Mouse (Mus musculus): Measurements from ENCODE around the gene Pttg1ip. TPM values are rescaled to one million over a fixed set of nuclear protein-coding genes. Genes with fewer than 3 reads are reported as not detected.
A peak's percentile ranks its signal among the peaks of the same experiment; 100 is the strongest.

Gene Pttg1ip
- polyA plus RNA-seq, 1 experiment: 223 TPM

GRCm38 (mm10) chr10:77604111-77604510 is 22.6 kb downstream of the Pttg1ip start:
- H3K4me1 ChIP-seq (ENCODE audit: control insufficient read depth, insufficient read depth, low read length): peaks cover 4% of the 10 kb centered on the region
- no peak for DNase-seq
- H3K4me3 ChIP-seq (replicated peaks; ENCODE audit: extremely low read depth, low read depth, low read length): no peak overlapping the region
- TF ChIP-seq CTCF (IDR thresholded peaks at IDR 0.05; ENCODE audit: insufficient read depth, low read length): peak; percentile 42; the same call in 1 of the 2 replicates
- TF ChIP-seq POLR2A (IDR thresholded peaks at IDR 0.05; ENCODE audit: borderline replicate concordance, extremely low read depth, low read depth, low read length): no peak
- WGBS: 89% methylated on average over 6 of the region's 6 CpGs

GRCm38 (mm10) chr10:77604958-77605357 is 23.4 kb downstream of the Pttg1ip start:
- H3K4me3 ChIP-seq (replicated peaks; ENCODE audit: extremely low read depth, low read depth, low read length): no peak overlapping the region
- 33% methylated on average over 5 of the region's 5 CpGs for WGBS
- DNase-seq: peak; percentile 41
- peaks cover 4% of the 10 kb centered on the region for H3K4me1 ChIP-seq (ENCODE audit: control insufficient read depth, insufficient read depth, low read length)
- TF ChIP-seq CTCF (IDR thresholded peaks at IDR 0.05; ENCODE audit: insufficient read depth, low read length): no peak
- TF ChIP-seq POLR2A (IDR thresholded peaks at IDR 0.05; ENCODE audit: borderline replicate concordance, extremely low read depth, low read depth, low read length): no peak

GRCm38 (mm10) chr10:77605368-77605767 is 23.8 kb downstream of the Pttg1ip start:
- DNase-seq: peak; percentile 38
- Histone ChIP-seq H3K4me3 (replicated peaks; ENCODE audit: extremely low read depth, low read depth, low read length) (no peak overlapping the region), H3K4me1 (ENCODE audit: control insufficient read depth, insufficient read depth, low read length) (peaks cover 4% of the 10 kb centered on the region)
- 16% methylated on average over 1 of the region's 1 CpGs for WGBS
- TF ChIP-seq CTCF (IDR thresholded peaks at IDR 0.05; ENCODE audit: insufficient read depth, low read length) (peak; percentile 17; the same call in 1 of the 2 replicates), POLR2A (IDR thresholded peaks at IDR 0.05; ENCODE audit: borderline replicate concordance, extremely low read depth, low read depth, low read length) (no peak)

GRCm38 (mm10) chr10:77605908-77606826 is 24.6 kb downstream of the Pttg1ip start, which contains the start of the genes Sumo3 and Gm49325:
Gene Sumo3 (plus strand): TSS chr10:77606097.
Gene Gm49325 (plus strand): TSS chr10:77606197.
- TF ChIP-seq POLR2A (IDR thresholded peaks at IDR 0.05; ENCODE audit: borderline replicate concordance, extremely low read depth, low read depth, low read length): peak; percentile 92; the same call in 1 of the 2 replicates
- TF ChIP-seq CTCF (IDR thresholded peaks at IDR 0.05; ENCODE audit: insufficient read depth, low read length): no peak
- peak within 1 kb of the TSS; percentile 88 for H3K4me3 ChIP-seq (replicated peaks; ENCODE audit: extremely low read depth, low read depth, low read length)
- peak; percentile 99 for DNase-seq
- peaks cover 4% of the 10 kb centered on the region for H3K4me1 ChIP-seq (ENCODE audit: control insufficient read depth, insufficient read depth, low read length)
- WGBS: 2% methylated on average over 118 of the region's 119 CpGs

GRCm38 (mm10) chr10:77606855-77607254 is 25.3 kb downstream of the Pttg1ip start:
- no peak for DNase-seq
- H3K4me1 ChIP-seq (ENCODE audit: control insufficient read depth, insufficient read depth, low read length): peaks cover 4% of the 10 kb centered on the region
- 13% methylated on average over 7 of the region's 7 CpGs for WGBS
- no peak for TF ChIP-seq CTCF (IDR thresholded peaks at IDR 0.05; ENCODE audit: insufficient read depth, low read length)
- TF ChIP-seq POLR2A (IDR thresholded peaks at IDR 0.05; ENCODE audit: borderline replicate concordance, extremely low read depth, low read depth, low read length): no peak
- peak overlapping the region; percentile 79 for H3K4me3 ChIP-seq (replicated peaks; ENCODE audit: extremely low read depth, low read depth, low read length)

- 41% methylated on average over 5 of the region's 5 CpGs for WGBS
- H3K4me3 ChIP-seq (replicated peaks; ENCODE audit: extremely low read depth, low read depth, low read length): no peak overlapping the region
Measured at GRCm38 (mm10) chr10:77607441-77607840, 25.9 kb downstream of the Pttg1ip start.

GRCm38 (mm10) chr10:77608589-77608988 is 27.1 kb downstream of the Pttg1ip start:
- Histone ChIP-seq H3K4me3 (replicated peaks; ENCODE audit: extremely low read depth, low read depth, low read length) (no peak overlapping the region), H3K4me1 (ENCODE audit: control insufficient read depth, insufficient read depth, low read length) (peaks cover 13% of the 10 kb centered on the region)
- no peak for DNase-seq
- 74% methylated on average over 8 of the region's 8 CpGs for WGBS
- TF ChIP-seq POLR2A (IDR thresholded peaks at IDR 0.05; ENCODE audit: borderline replicate concordance, extremely low read depth, low read depth, low read length) (no peak), CTCF (IDR thresholded peaks at IDR 0.05; ENCODE audit: insufficient read depth, low read length) (no peak)

More at GRCm38 (mm10) chr10:77607441-77607840, 25.9 kb downstream of the Pttg1ip start:
- peaks cover 4% of the 10 kb centered on the region for H3K4me1 ChIP-seq (ENCODE audit: control insufficient read depth, insufficient read depth, low read length)
- TF ChIP-seq POLR2A (IDR thresholded peaks at IDR 0.05; ENCODE audit: borderline replicate concordance, extremely low read depth, low read depth, low read length): no peak
- no peak for TF ChIP-seq CTCF (IDR thresholded peaks at IDR 0.05; ENCODE audit: insufficient read depth, low read length)
- no peak for DNase-seq

- TF ChIP-seq POLR2A (IDR thresholded peaks at IDR 0.05; ENCODE audit: borderline replicate concordance, extremely low read depth, low read depth, low read length) (no peak), CTCF (IDR thresholded peaks at IDR 0.05; ENCODE audit: insufficient read depth, low read length) (no peak)
- WGBS: 83% methylated on average over 8 of the region's 8 CpGs
- Histone ChIP-seq H3K4me3 (replicated peaks; ENCODE audit: extremely low read depth, low read depth, low read length) (no peak overlapping the region), H3K4me1 (ENCODE audit: control insufficient read depth, insufficient read depth, low read length) (peaks cover 16% of the 10 kb centered on the region)
- DNase-seq: no peak
Measured at GRCm38 (mm10) chr10:77610221-77610961, 28.9 kb downstream of the Pttg1ip start.

- Histone ChIP-seq H3K4me1 (ENCODE audit: control insufficient read depth, insufficient read depth, low read length) (peaks cover 11% of the 10 kb centered on the region), H3K4me3 (replicated peaks; ENCODE audit: extremely low read depth, low read depth, low read length) (no peak overlapping the region)
- peak; percentile 62 for DNase-seq
- TF ChIP-seq POLR2A (IDR thresholded peaks at IDR 0.05; ENCODE audit: borderline replicate concordance, extremely low read depth, low read depth, low read length) (peak; percentile 56; the same call in 1 of the 2 replicates), CTCF (IDR thresholded peaks at IDR 0.05; ENCODE audit: insufficient read depth, low read length) (no peak)
- 21% methylated on average over 3 of the region's 3 CpGs for WGBS
Measured at GRCm38 (mm10) chr10:77613409-77613808, 31.9 kb downstream of the Pttg1ip start.

Data from lung, adult 2 months (tissue).